Mouse (Mus musculus): Measurements from ENCODE around the gene 1700122O11Rik.

- TF ChIP-seq CTCF (IDR thresholded peaks at IDR 0.05; ENCODE audit: insufficient read depth, low read depth, low read length) (no peak), POLR2A (IDR thresholded peaks at IDR 0.05; ENCODE audit: insufficient read depth, low read depth, low read length) (no peak)
Measured at GRCm38 (mm10) chr17:48031521-48032430, 6.3 kb downstream of the 1700122O11Rik start.

Measured in olfactory bulb, adult 2 months (tissue).